Mouse (Mus musculus) liver, postnatal 0 days (tissue): Measurements from ENCODE around the gene Rgl2.

Experiments used
- CTCF ChIP-seq: sonication (generic); IDR thresholded peaks from 2 replicates; pipeline ENCODE4 v1.5.1; 2016; ENCODE audit warnings: antibody characterized with exemption, low read depth
- EP300 ChIP-seq: IDR thresholded peaks from 2 replicates; pipeline ENCODE4 v1.6.1; 2016; ENCODE audit warnings: antibody characterized with exemption, low read depth, mild to moderate bottlenecking

- no peak; the same call in 1 of the 2 replicates for TF ChIP-seq EP300
- 0 out of 2 replicates have a peak, but pooled peaks have one; percentile 1 for TF ChIP-seq CTCF
These were observed 21.9 kb downstream of the Rgl2 start, which contains the start of gene B3galt4 for GRCm38 (mm10) chr17:33951021-33951946.
